Mouse (Mus musculus): ENCODE measurements around the gene Smg6.

Gene Smg6

DNA sequence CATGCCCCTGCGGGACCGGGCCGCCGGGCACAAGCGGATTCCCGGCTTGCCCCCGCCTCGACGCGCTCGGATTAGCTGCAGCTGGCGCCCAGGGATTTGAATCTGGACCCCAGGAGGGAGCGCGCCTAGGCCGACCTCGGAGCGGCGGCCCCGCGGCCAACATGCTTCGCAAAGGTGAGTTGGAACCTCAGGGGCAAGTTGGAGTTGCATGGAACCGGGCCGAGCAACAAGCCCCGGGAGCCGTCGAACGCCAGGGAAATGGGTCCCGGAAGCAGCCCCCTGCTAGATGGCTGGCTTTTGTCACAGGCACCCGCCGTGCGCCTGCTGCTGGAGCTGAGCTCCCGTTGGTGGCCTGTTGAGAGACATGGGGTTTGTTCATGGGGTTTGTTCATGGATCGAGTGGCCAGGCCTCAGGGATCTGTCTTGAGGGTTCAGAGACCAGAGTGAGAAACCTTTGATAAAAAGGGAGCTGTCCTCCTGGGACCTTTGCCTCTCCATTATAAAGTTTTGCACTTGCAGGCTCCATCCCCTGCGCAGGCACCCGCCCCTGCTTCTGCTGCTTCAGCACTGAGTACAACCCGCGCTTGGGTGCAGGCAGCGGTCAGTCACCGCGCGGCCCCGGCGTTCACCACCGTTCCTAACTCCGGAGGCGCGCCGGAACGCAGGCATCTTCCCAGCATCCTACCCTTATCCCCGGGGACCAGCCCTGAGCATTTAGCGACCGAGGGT is 268.7 kb downstream of the Smg6 start:
- DNase-seq: peak; percentile 43 to 50

DNA sequence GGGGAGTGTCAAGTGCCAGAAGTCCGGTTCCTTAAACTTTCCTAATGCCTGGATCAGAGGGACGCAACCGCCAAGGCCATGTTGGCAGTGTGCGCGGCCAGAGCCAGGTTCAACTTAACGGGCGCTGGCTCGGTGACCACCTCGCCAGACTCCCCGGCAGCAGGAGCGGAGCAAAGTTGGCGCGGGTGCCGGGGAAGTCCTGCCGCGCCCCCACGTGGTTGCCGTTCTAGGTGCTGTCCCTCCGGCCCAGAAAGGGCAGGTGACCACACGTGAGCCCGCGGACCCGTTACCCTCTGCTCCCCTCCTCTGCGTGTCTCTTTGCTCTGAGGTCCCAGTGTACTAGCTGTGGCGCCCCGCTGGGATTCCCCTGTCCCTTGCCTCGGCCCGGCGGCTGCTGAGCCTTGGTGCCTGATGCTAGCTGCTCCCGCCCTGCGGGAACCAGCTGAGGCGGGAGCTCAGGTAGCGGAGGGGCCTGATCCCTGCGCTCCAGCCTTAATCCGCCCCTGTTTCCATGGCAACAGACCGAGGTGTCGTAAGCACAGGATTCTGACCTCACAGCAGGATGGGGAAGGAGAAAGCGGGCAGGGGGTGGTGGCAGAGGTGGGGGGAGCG is 269.3 kb downstream of the Smg6 start:
- DNase-seq: peak; percentile 73 to 80

DNA sequence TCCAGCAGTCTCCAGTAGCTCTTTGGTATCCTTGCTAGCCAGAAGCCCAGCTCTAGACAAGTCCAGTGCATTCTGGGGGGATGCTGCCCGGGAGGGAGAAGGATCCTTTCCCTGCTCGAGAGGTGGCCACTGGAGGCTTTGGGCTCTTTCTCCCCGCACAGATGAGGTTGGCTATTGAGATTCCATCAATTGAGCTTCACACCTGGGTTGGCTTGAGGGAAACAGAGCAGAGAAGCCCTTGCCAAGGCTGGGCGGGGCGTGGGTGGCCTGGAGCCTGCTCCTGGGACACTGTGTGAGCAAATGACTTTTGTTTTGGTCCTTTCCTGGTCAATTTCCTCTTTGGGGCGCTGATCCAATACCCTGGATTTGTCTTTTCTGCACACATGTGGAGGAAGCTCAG is 270.5 kb downstream of the Smg6 start:
- no peak for DNase-seq

DNA sequence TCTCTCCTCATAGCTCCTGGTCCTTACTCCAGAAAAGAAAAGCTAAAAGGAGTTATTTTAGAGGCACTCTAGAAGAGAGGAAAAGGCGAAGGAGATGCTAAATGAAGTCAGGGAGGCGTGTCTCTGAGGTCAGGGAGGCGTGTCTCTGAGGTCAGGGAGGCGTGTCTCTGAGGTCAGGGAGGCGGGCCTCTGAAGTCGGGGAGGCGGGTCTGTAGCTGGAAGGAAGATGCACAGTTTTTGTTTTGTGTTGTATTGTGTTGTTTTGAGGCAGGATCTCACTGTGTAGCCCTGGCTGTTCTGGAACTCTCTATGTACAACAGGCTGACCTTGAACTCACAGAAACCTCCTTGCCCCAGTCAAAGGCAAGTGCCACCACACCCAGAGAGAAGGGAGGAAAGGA is 272.3 kb downstream of the Smg6 start:
- DNase-seq: peak in 1 of 2 experiments; percentile 15

DNA sequence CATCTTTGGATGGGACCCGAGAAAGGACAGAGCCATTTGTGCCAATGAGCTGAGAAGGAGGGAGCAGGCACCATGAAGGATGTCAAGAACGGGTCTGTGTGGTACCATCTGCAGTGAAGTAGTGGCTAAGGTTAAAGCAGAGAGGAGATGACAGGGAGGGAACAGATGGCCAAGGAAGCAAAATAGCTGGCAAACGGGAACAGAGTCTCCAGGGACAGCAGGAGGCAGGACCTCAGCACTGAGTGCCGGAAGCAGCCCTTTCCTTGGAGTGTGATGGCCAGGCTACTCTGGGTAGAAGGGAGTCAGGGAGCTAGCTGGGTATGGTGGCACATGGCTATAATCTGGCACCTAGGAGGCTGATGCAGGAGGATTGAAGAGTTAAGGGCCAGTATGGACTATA is 273.2 kb downstream of the Smg6 start:
- DNase-seq: peak; percentile 70

DNA sequence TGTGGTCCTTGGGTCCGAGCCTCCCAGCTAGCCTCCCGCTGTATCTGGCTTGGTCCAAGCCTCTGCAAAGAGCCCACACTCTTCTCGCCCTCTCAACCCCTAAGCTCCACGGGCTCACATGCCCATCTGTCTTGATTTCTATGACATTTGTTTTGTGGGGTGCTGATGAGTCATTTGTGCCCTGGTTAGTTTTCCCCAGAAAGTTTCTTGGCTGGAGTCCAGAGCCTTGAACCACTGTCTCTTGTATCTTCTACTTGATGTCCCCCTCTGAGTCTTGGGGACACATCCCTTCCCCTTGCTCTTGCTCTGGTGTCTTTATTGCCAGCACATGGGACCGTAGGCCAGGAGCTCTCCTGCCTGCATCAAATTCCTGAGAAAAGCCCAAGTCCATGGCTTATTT is 274.3 kb downstream of the Smg6 start:
- DNase-seq: peak in 1 of 2 experiments; percentile 1

DNA sequence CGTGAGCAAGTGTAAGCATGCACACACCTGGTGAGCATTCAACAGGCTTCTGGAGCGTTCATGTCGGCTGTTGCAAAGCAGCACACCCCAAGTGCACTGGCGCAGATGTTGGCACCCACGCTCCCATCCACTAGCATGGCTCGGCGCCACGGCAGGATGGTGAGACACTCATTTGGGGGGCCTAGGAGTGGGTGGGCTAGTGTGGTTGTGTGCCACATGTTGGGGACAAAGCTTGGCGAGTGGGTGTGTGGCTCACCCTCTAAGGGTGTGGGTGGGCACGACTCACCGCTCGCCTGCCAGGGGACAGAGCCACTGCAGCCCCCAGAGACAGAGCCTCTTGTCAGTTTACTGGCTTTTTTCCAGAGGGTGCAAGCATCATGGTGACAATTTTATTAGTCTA is 275.3 kb downstream of the Smg6 start:
- DNase-seq: peak; percentile 7 to 17

DNA sequence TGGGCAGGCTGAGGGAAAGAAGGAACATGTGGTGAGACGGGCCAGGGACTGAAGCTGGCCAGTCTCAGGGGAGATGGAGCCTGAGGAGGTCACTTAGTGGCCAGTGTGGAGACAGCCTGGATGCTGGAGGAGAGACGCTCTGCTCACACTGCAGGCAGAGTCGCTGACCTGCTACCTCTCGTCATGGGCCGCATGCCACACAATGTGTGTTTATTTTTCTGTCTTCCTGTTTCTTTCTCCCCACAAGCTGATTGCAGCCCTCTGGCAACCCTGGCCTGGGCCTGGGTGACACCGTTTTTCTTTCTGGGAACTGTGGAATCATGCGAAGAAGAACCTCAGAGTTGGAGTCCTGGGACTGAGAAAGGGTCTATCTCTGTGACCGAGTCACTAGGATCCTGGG is 276.1 kb downstream of the Smg6 start:
- peak in 1 of 2 experiments; percentile 27 for DNase-seq

DNA sequence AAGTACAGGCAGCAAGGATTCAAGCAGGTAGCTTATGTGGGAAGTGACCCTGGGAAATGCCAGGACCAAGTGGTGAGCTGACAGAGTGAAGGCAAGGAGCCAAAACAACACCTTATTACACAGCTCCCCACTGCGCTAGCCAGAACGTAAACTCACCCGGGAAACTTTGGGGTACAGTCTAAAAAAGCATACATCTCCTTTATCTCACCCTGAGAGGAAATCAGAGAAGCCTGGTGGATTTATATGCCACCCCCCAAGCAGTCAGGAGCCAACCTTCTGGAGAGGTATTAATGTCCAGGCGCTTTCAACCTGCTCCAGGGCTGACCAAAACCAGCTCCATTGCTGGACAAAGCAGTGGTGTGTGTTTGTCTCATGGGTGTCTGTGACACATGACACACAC is 278.3 kb downstream of the Smg6 start:
- DNase-seq: no peak

DNA sequence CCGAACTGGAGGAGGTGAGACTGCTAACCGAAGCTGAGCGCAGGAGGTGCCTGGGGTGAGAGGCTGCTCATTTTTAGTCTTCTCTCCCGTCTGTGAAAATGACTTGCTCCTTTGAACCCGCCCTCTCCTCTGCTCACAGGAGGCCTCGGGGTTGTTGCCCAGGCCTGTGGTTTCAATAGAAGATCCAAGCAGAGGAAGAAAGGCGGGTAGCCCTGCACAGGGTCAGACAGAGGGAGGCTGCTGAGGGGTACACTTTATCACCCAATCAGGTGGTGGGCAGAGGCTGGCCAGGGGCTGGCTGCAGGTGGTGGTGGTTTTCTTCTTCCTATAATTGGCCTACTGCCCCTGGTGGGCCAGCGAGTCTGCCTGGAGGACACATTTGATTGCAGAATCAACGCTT is 278.8 kb downstream of the Smg6 start:
- DNase-seq: no peak

DNA sequence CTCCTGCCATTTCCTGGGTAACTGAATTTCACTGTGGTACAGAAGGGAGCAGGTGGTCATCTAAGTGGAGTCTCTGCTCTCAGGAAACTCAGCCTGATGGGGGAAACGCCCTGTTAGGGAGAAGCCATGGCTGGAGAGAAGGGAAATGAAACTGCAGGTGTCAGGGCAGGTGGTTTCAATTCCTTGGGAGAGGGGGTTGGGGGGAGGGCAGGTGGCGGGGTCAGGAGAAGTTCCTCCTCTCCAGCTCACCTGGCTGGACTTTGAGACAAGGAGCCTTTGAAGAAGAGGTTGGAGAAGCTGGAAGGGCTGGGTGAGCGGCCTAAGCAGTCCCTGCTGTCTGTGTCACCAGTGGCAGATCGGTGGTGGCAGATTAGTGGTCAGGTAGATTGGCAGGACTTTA is 280.7 kb downstream of the Smg6 start:
- no peak for DNase-seq

DNA sequence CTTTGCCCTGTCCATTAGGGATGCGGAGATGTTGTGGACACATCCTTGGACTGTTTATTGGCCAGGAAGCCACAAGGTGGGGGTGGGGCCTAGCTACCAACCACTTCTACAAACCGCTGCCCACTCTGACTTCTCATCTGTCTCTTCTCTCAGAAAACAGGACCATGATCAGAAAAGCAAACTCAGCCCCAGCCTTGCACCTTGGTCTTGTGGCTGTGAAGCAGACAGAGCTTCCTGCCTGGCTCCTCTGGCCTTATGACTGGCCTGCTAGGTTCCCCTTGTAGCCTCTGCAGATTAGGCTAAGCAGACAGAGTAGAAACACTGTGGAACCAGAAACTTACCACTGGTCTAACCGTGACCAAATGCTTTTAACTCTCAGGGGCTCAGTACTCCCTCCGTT is 283.7 kb downstream of the Smg6 start:
- DNase-seq: no peak

DNA sequence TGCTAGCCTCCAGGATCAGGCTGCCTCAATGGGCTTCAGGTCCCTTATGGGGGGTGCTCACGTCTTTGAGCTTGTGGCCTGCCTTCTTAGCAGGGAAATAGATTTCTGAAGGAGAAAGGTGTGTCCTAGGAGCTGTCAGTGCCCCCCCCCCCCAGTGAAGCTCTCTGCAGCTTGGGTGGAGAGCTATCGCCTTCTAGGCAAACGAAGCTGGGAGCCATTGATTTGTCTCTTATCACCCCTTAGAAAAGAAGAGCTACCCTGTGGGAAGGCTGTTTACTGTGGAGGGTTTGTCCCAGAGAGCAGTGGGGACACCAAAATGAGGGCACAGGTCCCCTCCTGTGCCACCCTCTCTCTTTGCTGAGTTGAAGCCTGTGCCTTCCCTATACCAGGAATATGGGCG is 284.5 kb downstream of the Smg6 start:
- DNase-seq: no peak

DNA sequence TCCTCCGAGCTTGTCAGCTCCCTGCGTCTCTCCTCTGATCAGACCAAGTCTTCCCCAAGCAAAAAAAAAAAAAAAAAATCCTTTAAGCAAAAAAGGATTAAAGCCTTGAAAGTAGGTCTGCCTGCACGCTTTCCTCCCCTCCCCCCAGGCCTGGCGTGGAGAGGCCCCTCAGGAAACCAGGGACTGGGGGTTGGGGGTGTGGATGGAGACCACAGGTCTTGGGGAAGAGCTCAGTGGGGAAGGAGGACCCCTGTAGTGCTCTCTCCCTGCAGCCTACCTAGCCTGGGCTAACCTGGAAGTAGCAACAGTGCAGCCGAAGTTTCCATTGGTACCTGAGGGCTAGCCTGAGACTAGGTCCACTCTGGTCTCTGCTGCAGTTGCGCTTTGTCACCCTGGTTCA is 285.1 kb downstream of the Smg6 start:
- DNase-seq: no peak

DNA sequence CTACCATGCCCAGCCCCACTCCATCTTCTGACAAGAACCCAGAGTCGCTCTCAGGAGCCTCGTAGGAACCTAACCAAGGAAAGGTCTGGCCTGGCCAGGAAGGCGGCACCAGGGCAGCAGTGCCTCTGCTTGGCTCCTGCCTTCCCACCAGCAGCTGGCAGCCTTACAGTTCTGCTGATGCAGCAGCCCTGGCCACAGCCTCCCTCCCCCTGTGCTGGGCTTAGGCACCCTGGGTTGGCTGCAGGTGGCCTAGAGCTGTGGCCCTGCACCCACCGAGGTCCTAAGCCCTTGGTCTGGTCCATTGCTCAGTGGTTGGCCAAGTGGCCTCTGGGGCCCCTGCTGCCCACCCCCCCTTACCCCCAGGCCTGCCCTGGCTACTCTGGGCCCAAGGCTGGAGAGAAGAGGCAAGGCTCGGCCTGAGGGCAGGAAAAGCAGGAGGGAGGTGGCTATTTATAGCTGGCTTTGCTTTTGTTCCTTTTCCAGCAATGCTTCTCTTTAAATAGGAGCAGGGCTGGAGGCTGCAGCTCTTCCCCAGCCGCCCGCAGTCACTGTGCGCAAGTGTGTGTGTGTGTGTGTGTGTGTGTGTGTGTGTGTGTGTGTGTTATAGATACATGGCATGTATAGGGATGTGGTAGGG is 286.5 kb downstream of the Smg6 start:
- DNase-seq: peak; percentile 54 to 58

DNA sequence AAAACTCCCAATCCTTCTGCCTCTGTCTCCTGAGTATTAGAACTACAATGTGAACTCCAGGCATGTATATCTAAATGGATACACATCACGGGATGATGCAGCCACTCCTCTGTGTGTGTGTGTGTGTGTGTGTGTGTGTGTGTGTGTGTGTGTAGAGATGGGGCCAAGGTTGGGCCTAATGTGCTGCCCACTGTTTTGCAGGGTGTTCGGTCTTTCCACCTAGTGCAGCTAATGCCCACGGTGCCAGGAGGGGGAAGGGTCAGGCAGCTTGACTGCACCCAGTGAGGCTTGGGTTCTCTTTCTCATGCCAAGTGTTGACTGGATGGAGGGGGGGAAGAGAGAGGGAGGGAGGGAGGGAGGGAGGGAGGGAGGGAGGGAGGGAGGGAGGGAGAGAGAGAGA is 287.3 kb downstream of the Smg6 start:
- DNase-seq: peak; percentile 51 to 53

DNA sequence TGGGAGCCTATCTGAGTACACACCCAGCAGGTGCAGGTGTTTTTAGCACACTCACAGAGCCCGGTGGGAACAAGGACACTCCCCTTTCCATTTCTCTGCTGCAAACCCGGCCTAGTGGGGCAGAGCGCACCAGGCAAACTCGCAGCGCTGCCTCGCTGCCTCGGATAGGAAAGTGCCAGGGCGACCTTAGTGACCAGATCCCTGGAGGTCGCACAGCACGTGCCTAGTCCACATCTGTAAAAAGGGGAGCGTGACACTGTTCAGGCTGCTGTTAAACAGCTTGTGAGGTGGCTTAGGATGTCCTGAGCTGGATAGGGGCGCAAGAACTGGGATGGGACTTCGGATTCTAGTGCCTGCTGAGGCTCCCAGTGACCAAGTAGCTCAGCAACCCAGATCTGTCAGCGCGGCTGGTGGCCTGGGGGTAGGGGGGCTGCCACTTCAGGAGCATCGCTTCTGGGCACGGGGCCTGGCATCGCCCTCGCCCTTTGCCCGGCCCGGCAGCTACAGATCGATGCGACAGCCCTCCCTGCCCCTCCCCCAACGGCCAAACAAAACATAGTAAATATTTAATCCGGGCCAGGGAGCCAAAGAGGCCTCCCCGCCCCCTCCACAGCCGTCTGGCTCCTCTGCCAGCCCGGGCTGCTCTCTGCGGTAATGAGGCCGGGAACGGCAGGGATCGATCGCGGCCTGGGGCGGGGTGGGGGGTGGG is 287.9 kb downstream of the Smg6 start:
- DNase-seq: peak; percentile 62 to 69

All from cerebellum, postnatal 36 days (tissue).